Mouse (Mus musculus) spleen, adult 2 months (tissue): Measurements from ENCODE around the gene Nr2f2.

Experiments
- CTCF ChIP-seq: fragments of 200-500 bp; IDR thresholded peaks from 2 replicates; pipeline ENCODE4 v1.5.1; 2011; ENCODE audit warnings: mild to moderate bottlenecking, inconsistent platforms; ENCODE audit not compliant: insufficient read depth, insufficient read length, insufficient replicate concordance; ENCODE audit errors: extremely low read depth
- POLR2A ChIP-seq: fragments of 200-500 bp; IDR thresholded peaks from 2 replicates; pipeline ENCODE4 v1.6.1; 2011; ENCODE audit warnings: low read depth, low read length, inconsistent platforms

DNA sequence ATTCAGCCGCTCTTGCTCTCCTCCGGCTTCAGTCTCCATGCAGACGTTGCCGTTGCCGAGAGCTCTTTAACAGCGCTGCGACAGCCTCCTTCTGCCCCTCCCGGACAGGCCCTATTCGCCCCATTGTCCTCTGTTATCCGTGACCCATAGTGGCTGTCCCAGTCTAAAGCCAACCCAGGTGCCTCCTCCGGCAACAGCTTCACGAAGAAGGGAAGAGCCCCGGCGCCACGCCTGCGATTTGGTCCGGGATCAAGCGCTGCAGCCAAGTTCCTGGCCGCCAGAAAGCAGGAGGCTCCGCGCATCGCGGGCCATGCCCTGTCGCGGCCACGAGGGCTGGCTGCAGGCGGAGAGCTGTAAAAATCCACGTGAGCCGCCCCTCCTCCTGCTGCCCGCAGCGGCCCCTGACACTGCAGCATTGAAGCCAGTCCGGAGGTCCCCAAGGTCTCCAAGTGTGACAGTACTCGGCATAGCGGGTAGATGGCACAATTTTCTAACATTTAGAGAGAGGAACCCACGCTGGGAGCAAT lies 20.5 kb downstream of the Nr2f2 start:
- TF ChIP-seq POLR2A: no peak
- TF ChIP-seq CTCF: no peak
